Mouse (Mus musculus) B cell, adult 2 months (primary cell): ENCODE data around the gene Tcf20.
"Not testable (repeated sequence)": the region's sequence is repeated elsewhere in the genome, so short reads cannot be mapped to it uniquely, and the experiment has no call there.

Experiments used
- DNase-seq, 2 experiments: peaks; one replicate each; pipeline ENCODE4 v3.0.0; 2022

Gene Tcf20

DNA sequence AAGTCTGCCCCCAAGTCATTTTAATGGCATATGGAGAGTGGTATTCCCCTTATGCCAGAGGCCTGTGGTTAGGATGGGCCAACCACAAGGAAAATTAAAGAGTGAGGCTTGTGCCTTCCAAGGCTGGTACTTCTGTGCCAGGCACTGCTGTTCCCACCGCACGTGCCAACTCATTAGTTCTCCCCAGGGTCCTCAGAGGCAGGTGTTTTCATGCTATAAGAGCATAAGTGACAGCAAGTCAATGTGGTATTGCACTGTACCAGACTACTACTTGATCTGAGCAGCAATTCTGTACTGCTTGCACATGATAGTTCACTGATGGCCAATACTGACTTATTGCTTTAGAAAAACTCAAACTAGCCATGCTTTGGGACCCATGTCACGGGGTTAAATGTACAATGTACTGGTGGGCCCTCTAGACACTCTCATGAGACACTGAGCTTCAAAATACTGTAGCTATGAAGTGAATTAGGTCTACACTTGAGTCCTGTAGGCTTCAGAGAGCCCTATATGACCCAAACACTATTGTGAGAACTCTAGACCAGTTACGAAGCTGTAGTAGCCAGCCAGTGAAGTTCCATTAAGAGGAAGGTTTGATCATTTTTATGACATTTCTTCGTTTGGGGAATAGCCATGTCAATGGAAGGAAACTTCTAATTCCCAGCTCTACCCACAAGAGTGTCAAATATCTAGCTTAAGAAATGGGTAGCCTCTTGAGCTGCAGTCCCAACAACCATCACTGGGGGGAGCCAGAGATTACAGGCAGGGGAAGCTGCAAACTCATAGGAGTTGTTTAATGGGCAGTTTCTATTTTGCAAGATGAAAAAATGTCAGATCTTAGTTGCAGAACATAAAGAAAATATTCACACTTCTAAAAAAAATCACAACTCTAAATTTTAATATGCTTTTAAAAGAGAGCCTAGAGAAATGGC lies 182.7 kb downstream of the Tcf20 start:
- DNase-seq: peak; percentile 87 to 90

GRCm38 (mm10) chr15:82795936-82796440 lies 191.7 kb downstream of the Tcf20 start:
- DNase-seq: no peak

- DNase-seq: no peak
These were observed 193.4 kb downstream of the Tcf20 start, which contains the start of gene Cyp2d26 for GRCm38 (mm10) chr15:82794277-82794676. Cyp2d26 (minus strand) TSS chr15:82794294.

GRCm38 (mm10) chr15:82793868-82794267 lies 193.8 kb downstream of the Tcf20 start:
- DNase-seq: no peak

DNA sequence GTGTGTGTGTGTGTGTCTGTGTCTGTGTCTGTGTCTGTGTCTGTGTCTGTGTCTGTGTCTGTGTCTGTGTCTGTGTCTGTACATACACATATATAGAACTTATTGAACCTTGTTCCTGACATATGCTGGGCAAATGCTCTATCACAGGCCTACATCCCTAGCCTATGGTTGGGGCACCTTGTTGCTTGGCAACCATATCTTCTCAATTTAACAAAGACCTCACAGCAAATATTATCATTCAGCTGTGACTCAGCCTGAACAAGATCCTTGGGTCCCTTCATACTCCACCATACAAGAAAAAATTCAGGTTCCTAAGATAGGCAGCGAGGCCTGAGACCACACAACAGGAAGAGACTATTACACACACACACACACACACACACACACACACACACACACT lies 194.2 kb downstream of the Tcf20 start:
- no peak for DNase-seq

DNA sequence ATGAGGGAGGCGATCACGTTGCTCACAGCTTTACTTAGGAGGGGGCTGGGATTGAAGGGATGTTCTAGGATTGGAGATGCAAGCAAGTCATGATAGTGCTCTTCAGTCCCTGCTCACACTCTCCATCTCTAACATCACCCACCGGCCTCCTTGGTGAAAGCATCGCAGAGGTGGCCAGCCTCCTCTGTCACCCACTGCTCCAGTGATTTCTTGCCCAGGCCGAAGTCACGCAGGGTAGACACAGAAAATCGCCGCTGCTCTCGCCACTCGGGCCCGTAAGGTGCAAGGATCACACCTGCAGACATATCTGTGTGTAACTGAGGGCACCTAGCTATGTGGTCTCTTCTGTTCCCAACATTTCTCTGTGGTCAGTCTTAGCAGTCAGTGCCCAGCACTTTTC lies 195.1 kb downstream of the Tcf20 start:
- no peak for DNase-seq

DNA sequence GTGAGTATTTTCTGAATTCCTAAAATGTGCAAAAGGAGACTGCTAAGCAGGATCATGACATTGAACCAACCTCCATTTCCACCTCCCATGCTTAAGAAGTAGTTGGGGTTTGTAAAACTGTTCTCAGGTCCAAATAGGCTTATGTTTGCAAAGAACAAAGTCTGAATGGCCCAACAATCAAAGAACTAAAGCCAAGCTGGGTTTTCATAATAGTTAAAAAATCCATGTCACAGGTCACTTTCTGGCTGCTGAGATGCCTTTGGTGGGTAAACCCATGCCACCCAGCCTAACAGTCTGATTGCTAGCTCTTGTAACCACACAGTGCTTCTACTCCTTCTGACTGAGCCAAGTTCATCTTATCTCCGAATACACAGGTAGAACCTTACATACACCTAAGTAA lies 203.1 kb downstream of the Tcf20 start:
- DNase-seq: no peak

- no peak for DNase-seq
These were observed 203.9 kb downstream of the Tcf20 start for GRCm38 (mm10) chr15:82783800-82784199.

DNA sequence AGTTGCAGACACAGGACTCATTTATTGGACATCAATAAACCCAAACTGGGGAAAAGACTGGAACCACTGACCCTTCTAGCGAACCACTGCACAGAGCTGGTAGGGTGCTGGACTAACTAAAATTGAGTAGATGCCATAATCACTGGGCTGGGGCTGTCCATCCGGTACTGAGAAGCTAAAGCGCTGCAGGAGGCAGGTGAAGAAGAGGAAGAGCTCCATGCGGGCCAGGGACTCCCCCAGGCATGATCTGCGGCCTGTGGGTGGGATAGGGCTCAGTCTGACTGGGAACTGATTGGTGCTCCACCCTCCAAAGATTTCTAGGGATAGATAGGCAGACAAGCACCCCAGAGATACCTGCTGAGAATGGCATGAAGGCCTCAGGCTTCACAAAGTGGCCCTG lies 209.8 kb downstream of the Tcf20 start:
- DNase-seq: not testable (repeated sequence)

DNA sequence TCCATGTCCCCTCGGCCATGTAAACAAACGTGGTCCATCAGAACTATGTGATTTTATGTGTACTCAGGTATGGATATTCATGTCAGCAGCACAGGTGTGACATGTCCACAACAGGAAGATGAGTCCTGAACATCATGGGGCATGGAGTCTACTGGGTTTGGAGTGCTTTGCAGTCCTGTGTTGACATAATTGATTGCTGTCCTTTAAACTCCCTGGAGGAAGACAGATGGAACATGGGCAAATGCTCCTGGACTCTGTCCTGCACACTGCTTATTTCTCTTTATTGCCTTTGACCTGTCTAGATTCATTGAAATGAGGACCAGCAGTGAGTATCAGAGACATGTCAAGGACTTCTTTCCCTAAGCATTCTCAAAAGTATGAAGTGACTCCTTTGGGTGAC lies 221.7 kb downstream of the Tcf20 start:
- DNase-seq: no peak

DNA sequence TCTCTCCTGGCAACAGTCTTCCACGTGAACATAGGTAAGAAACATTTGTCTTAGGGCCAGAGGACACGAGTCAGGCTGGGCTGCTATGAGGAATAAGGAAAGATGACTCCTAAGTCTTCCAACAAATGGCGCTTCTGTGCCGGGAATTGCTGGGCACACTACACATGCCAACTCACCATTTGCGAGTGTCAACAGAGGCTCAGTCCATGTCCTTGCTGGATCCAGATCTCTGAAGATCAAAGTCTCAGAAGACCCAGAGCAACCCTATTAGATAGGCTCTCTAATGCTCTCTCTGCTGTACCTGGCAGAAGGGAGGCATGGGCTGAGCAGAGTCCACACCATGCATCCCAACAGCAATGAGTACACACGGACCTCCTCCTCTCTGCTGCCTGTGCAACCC lies 222.8 kb downstream of the Tcf20 start:
- no peak for DNase-seq

DNA sequence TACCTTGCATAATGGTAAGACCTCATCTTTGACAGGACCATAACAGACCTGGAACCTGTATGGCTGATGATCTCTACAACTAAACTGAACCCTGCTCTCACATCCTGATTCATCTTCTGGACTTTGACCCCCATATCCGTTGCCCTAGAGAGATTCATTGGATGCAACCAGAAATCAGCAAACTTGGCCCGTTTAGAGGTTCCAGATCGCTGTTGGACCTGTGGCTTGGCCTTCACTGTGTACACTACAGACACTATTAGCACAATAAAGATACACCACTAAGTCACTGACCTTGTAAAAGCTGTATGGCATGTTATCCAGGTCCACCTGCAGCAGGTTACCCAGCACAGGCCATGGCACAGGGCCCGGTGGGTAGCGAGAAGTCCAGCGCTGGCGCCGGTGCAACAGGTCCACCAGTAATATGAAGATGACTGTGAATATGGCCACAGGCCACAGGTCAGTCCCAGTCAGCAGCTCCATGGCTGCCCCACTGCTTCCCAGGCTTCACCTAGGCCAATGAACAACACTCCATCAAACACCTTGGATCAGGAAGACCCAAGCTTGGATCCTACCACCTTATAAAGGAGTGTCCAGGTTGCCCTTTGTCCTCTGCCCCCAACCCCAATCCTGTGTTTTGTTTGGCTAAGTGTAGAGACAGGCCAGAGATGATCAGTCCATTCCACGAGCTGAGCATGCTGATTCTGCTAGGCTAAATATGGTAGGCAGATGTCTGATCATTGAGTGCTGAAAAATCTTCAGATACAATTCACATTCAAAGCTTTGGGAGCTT lies 223.8 kb downstream of the Tcf20 start, which contains the start of gene Cyp2d40:
Cyp2d40 (minus strand) TSS at position 553 of the 790 bp plus-strand sequence.
- no peak for DNase-seq
